Mouse (Mus musculus) forebrain, embryonic 13.5 days (tissue): ENCODE measurements around the gene Cmtr1. TPM values are rescaled to one million over a fixed set of nuclear protein-coding genes. Genes with fewer than 3 reads are reported as not detected.
A peak's percentile ranks its signal among the peaks of the same experiment; 100 is the strongest.

ENCODE experiments used
- ATAC-seq: fragments of 200-750 bp; cut with Nextera tagmentation; 2 replicates; pipeline ENCODE4 v1.8.0; 2017
- H3K27ac ChIP-seq: fragments of 300-500 bp; sonication (generic); 2 replicates; pipeline ENCODE4 v1.5.1; 2015; ENCODE audit warnings: inconsistent platforms, mild to moderate bottlenecking, moderate library complexity
- H3K27me3 ChIP-seq: fragments of 300-500 bp; sonication (generic); 2 replicates; pipeline ENCODE4 v1.6.1; 2015; ENCODE audit warnings: mild to moderate bottlenecking, inconsistent platforms
- H3K36me3 ChIP-seq: fragments of 300-500 bp; sonication (generic); 2 replicates; pipeline ENCODE4 v1.6.1; 2015; ENCODE audit warnings: mild to moderate bottlenecking, inconsistent platforms; ENCODE audit not compliant: poor library complexity, severe bottlenecking
- H3K4me1 ChIP-seq: fragments of 300-500 bp; sonication (generic); 2 replicates; pipeline ENCODE4 v1.6.1; 2015; ENCODE audit warnings: inconsistent platforms
- H3K4me2 ChIP-seq: fragments of 300-500 bp; sonication (generic); 2 replicates; pipeline ENCODE4 v1.6.1; 2015; ENCODE audit warnings: inconsistent platforms, mild to moderate bottlenecking, moderate library complexity
- H3K4me3 ChIP-seq: fragments of 300-500 bp; sonication (generic); 2 replicates; pipeline ENCODE4 v1.5.1; 2015; ENCODE audit warnings: mild to moderate bottlenecking, inconsistent platforms
- H3K9ac ChIP-seq: fragments of 300-500 bp; sonication (generic); 2 replicates; pipeline ENCODE4 v1.6.1; 2015; ENCODE audit warnings: mild to moderate bottlenecking, inconsistent platforms
- H3K9me3 ChIP-seq: fragments of 300-500 bp; sonication (generic); replicated peaks from 2 replicates; pipeline ENCODE4 v1.6.1; 2016; ENCODE audit warnings: inconsistent platforms
- WGBS: fragments of 180-500 bp; shearing (Covaris S2); methylation state at CpG from one replicate; pipeline ENCODE4 v1.1.7; 2015; 5-methylcytosine and 5-hydroxymethylcytosine counted together
- polyA plus RNA-seq: library from polyadenylated mRNA; unstranded; fragments of >200 nt; fragmentation: Nextera tagmentation; extraction: Ambion mirVana; gene quantifications from 2 replicates; pipeline ENCODE4 v1.2.1, GENCODE M21; 2015

Cmtr1 gene
- polyA plus RNA-seq, 1 experiment from 2014 or later = 135 TPM

DNA sequence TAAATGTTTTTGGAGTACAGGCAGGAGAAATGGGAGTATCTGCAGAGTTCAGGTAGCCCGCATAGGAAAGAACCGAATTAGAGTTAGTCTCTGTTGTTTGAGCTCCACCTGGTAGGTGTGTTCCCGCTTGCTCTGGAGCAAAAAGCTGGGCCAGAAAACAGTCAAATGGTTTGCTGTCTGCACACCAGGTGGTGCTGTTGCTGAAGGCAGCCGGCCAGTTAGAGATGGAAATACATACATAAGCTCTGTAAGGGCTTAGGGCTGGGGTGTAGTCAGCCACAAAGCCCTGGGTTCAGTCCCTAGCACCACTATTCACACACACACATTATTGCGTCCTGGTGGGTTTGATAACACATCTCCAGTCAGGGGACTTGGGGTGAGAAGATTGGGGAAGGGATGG, 24.3 kb upstream of the Cmtr1 start:
- no peaks in the 10 kb centered on the region for H3K9me3 ChIP-seq
- H3K4me3 ChIP-seq = no peak overlapping the region
- no peak for ATAC-seq
- no peak overlapping the region for H3K4me2 ChIP-seq
- no peaks in the 10 kb centered on the region for H3K27me3 ChIP-seq
- peaks cover 96% of the 10 kb centered on the region for H3K36me3 ChIP-seq
- no peaks in the 10 kb centered on the region for H3K4me1 ChIP-seq
- WGBS = 75% methylated on average over 5 of the region's 5 CpGs
- H3K9ac ChIP-seq = no peak overlapping the region
- no peak overlapping the region for H3K27ac ChIP-seq

DNA sequence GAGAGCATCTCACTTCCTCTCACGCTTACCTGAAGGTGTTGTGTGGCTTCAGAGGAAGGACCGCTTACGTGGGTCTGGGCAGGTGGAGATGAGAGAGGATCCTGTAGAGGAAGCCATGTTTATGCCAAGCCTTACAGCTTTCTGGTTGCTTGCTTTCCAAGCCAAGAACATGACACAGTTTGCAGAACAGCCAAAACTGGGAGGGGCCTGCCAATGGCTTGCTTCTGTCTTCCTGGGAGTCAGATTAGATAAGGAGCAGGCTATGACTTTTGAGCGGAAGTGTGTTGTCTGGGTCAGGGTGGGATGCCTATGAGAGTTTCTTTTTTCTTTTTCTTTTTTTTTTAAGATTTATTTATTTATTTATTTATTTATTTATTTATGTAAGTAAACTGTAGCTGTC, 23.0 kb upstream of the Cmtr1 start:
- Histone ChIP-seq H3K27ac (no peak overlapping the region), H3K9me3 (no peaks in the 10 kb centered on the region), H3K4me2 (no peak overlapping the region), H3K4me1 (no peaks in the 10 kb centered on the region), H3K27me3 (no peaks in the 10 kb centered on the region), H3K4me3 (no peak overlapping the region), H3K36me3 (peaks cover 98% of the 10 kb centered on the region), H3K9ac (no peak overlapping the region)
- WGBS = 97% methylated on average over 4 of the region's 4 CpGs
- no peak for ATAC-seq

DNA sequence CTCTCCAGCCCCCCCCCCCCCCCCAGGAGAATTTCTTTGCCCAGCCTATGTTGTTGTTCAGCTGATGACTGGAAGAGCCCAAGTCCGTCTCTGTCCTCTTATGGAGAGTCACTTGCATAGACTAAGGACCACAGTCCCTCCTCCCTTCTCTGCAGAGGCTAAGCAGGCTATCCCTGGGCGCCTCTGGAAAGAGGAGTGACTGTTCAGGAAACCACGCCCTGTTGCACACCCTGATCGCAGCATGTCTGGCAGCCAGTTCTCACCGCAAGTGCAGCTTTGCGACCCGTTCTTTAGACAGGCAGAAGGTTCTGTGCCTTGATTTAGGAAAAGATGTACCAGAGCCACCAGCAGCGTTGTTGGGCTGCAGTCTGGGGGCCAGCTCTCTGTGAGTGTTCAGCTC, 22.5 kb upstream of the Cmtr1 start:
- Histone ChIP-seq H3K9me3 (no peaks in the 10 kb centered on the region), H3K4me1 (no peaks in the 10 kb centered on the region), H3K27ac (no peak overlapping the region), H3K36me3 (peaks cover 98% of the 10 kb centered on the region), H3K4me2 (no peak overlapping the region), H3K4me3 (no peak overlapping the region), H3K27me3 (no peaks in the 10 kb centered on the region), H3K9ac (no peak overlapping the region)
- ATAC-seq = no peak
- 86% methylated on average over 8 of the region's 8 CpGs for WGBS

DNA sequence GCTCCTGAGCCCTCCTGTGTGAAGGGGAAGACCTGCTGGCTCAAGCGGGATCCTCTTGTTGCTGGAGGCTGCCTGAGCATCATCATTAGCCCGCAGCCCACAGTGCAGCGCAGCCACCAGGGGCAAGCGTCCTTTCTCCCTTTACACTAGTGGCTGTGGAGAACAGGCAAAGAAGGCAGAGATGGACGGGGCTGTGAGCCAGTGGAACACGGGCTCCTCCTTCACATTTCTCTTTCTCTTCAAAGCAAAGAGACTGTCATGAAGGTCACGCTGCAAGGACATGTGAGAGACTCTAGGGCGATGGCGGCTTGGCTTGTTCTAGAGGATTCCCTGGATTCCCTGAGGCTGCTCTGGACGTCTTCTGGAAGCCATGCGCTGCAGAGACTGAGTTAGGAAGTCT, 19.4 kb upstream of the Cmtr1 start:
- Histone ChIP-seq H3K4me3 (no peak overlapping the region), H3K27me3 (no peaks in the 10 kb centered on the region), H3K4me1 (peaks cover 5% of the 10 kb centered on the region), H3K4me2 (no peak overlapping the region), H3K9ac (no peak overlapping the region), H3K36me3 (peaks cover 80% of the 10 kb centered on the region), H3K27ac (no peak overlapping the region), H3K9me3 (no peaks in the 10 kb centered on the region)
- 93% methylated on average over 11 of the region's 11 CpGs for WGBS
- no peak for ATAC-seq

DNA sequence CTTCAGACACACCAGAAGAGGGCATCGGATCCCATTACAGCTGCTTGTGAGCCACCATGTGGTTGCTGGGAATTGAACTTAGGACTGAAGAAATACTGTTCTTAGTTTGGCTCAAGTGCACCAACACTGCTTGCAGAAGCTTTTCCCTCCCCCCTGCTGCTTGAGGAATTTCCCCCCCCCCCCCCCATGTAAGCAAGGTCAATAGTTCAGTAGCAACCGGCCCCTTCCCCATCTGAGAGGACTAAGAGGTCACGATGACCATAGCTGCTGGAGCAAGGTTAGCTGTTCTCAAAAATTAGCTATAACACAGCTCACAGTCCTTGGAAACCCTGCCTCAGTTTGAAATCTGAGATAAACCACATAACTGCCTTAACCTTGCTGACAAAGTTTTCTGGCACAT, 18.2 kb upstream of the Cmtr1 start:
- Histone ChIP-seq H3K4me3 (no peak overlapping the region), H3K4me2 (no peak overlapping the region), H3K27ac (no peak overlapping the region), H3K27me3 (no peaks in the 10 kb centered on the region), H3K9me3 (no peaks in the 10 kb centered on the region), H3K36me3 (peaks cover 75% of the 10 kb centered on the region), H3K9ac (no peak overlapping the region), H3K4me1 (peaks cover 5% of the 10 kb centered on the region)
- 70% methylated on average over 3 of the region's 3 CpGs for WGBS
- no peak for ATAC-seq

DNA sequence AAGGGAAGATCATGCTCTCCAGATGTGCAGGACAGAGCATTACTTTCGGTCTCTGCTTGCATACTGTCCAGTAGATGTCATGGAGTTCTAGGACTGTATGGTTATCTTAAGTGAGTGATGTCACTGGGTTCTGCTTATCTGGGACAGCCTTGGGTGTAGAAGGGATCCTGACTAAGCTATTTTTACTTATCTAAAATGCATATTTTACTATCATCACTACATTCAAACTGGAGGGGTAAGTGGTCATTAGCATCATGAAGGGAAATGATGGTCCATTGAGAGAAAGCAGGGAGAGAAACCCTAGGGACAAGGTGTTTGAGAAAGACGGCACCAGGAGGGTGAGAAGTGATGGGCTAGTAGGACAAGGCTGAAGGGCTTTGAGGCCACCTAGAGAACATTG, 2.1 kb upstream of the Cmtr1 start:
- WGBS = 90% methylated on average over 2 of the region's 2 CpGs

DNA sequence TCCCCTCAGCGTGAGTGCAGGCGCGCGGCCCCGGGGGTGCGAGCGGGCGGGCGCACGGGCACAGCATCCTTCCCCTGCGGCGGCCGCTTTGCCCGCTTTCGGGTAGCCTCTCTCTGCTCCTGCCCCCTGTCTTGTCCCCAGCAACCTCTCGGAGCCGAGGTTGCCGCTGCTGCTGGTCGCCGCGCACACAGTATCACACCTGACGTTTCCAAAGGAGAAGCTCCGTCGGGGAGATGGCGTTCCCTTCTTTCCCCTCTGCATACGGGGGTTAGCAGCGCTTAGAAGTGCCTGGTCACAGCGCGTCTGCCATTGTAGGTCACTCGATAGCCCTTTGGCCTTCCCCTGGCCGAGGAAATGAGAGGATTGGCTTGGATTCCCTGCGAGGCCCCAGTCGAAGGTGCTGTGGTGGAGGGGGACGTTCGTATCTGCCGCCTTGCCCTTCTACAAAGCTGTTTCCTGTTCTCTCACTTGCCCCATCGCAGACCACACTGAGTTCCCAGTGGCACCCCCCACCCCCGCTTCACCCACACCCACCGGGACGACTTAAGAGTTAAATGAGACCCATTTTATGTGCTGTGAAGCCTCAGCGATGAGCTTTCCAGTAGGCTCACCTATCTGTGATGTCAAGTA, 482 bp downstream of the Cmtr1 start:
- H3K4me2 ChIP-seq = peak overlapping the region; percentile 88
- H3K4me3 ChIP-seq = peak overlapping the region; percentile 96
- peaks cover 9% of the 10 kb centered on the region for H3K4me1 ChIP-seq
- no peaks in the 10 kb centered on the region for H3K27me3 ChIP-seq
- peaks cover 24% of the 10 kb centered on the region for H3K36me3 ChIP-seq
- peak overlapping the region; percentile 91 for H3K27ac ChIP-seq
- no peaks in the 10 kb centered on the region for H3K9me3 ChIP-seq
- peak overlapping the region; percentile 96 for H3K9ac ChIP-seq
- peak; percentile 79 for ATAC-seq
- WGBS = 1% methylated on average over 40 of the region's 41 CpGs

More for the DNA sequence above, 2.1 kb upstream of the Cmtr1 start:
- H3K9ac ChIP-seq = no peak overlapping the region
- H3K27me3 ChIP-seq = no peaks in the 10 kb centered on the region
- H3K4me2 ChIP-seq = no peak overlapping the region
- no peaks in the 10 kb centered on the region for H3K9me3 ChIP-seq
- H3K4me3 ChIP-seq = no peak overlapping the region
- no peak overlapping the region for H3K27ac ChIP-seq
- ATAC-seq = no peak
- peaks cover 5% of the 10 kb centered on the region; the same call in 1 of the 2 replicates for H3K36me3 ChIP-seq
- peaks cover 9% of the 10 kb centered on the region for H3K4me1 ChIP-seq

DNA sequence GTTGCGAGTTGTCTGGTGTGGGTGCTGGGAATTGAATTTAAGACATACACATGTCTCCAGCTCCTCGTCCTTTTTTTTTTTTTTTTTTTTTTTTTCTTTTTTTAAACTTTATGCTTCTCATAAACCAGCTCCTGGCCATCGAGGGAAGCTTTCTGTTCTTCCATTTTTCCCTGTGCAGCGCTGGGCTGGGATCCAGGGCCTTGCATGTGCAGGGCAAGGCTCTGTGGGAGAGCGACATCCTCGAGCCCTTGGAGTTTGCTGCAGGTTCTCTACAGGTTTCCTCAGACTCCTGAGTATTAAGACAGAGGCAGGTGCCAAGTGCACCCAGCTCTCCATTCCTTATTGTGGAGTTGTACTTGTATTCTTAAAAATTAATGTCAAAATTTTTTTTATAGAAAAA, 1.8 kb downstream of the Cmtr1 start:
- no peak for ATAC-seq
- Histone ChIP-seq H3K27me3 (no peaks in the 10 kb centered on the region), H3K9ac (no peak overlapping the region), H3K4me3 (no peak overlapping the region), H3K4me1 (peaks cover 9% of the 10 kb centered on the region), H3K36me3 (peaks cover 37% of the 10 kb centered on the region), H3K9me3 (no peaks in the 10 kb centered on the region), H3K4me2 (no peak overlapping the region), H3K27ac (no peak overlapping the region)
- 90% methylated on average over 6 of the region's 6 CpGs for WGBS

DNA sequence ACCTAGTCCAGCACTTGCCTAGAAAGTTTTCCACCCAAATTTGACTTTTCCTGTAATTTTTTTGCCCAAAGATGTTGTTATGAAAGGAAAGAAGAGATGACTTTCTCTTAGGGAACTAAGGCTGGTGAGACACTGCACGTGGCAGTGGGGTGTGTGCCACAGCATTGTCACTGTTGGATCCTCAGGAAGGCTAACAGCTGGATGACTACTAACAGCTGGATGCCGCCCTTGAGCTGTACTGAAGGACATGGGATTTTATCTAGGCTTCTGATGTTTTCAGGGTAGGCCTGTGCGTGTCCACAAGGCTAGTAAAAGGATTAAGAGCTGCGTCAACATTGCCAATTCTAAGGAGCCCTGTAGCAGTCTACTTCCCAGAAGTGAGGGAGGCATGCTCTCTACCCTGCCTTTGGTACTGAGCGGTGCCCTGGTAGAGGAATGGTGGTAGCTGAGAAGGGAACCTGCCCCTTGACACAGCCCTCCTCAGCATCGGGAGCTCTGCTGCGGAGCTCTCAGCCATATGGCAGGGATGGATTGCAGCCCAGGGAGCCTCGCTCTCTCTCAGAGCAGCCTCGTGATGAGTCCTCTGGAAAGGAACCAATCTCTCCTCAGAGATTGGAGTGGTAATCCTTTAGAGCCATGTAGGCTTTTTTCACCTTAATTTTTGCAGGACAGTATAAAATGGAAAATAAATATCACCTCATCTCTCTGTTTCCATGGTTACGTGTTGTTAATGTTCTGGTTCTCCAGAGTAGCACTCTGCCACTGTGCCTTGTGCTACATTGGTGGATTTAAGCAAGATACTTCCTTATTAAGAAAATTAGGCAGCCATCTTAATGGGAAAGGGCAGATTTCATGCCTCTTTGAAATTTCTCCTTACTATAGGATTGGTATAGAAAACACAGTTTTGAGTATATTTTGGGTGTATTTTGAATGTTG, 7.9 kb downstream of the Cmtr1 start:
- no peak overlapping the region for H3K4me2 ChIP-seq
- no peak overlapping the region for H3K9ac ChIP-seq
- H3K4me1 ChIP-seq = peaks cover 10% of the 10 kb centered on the region; the same call in 1 of the 2 replicates
- 80% methylated on average over 10 of the region's 10 CpGs for WGBS
- H3K4me3 ChIP-seq = no peak overlapping the region
- ATAC-seq = peak; percentile 68; the same call in 1 of the 2 replicates
- no peaks in the 10 kb centered on the region for H3K9me3 ChIP-seq
- peak overlapping the region; percentile 61 for H3K27ac ChIP-seq
- H3K27me3 ChIP-seq = no peaks in the 10 kb centered on the region
- peaks cover 68% of the 10 kb centered on the region for H3K36me3 ChIP-seq

DNA sequence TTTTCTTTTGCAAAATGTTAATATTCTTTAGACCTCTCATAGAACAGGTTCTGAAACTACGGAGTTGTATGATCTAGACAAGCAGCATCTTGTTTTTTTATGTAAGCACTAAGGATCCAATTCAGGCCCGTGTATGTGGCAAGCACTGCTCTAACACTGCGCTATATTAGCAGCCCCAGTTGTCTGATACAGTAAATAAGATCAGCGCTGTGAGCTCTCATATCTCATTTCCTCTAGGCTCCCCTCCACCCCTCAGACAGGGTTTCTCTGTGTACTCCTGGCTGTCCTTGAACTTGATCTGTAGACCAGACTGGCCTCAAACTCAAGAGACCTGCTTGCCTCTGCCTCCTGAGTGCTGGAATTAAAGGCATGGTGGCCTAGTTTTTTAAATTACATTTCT, 8.6 kb downstream of the Cmtr1 start:
- no peaks in the 10 kb centered on the region for H3K27me3 ChIP-seq
- ATAC-seq = no peak
- H3K4me2 ChIP-seq = no peak overlapping the region
- no peak overlapping the region for H3K4me3 ChIP-seq
- H3K27ac ChIP-seq = no peak overlapping the region
- H3K9me3 ChIP-seq = no peaks in the 10 kb centered on the region
- WGBS = 95% methylated on average over 4 of the region's 4 CpGs
- peaks cover 68% of the 10 kb centered on the region for H3K36me3 ChIP-seq
- no peak overlapping the region for H3K9ac ChIP-seq
- peaks cover 10% of the 10 kb centered on the region; the same call in 1 of the 2 replicates for H3K4me1 ChIP-seq

DNA sequence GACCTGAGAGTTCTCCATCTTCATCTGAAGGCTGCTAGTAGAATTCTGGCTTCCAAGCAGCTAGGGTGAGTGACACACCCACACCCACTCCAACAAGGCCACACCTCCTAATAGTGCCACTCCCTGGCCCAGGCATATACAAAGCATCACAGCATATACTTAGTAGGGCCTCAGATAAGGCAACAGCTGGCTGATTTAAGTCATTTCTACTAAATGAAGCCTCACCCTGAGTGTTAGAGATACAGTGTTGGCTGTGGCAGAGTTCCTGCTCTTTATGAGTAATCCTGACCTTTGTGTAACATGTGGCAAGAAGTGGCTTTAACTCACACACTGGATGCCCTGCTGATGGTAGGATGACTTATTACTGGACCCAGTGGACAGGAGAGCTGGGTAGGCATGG, 9.5 kb downstream of the Cmtr1 start:
- Histone ChIP-seq H3K9me3 (no peaks in the 10 kb centered on the region), H3K4me2 (no peak overlapping the region), H3K36me3 (peaks cover 69% of the 10 kb centered on the region), H3K4me1 (peaks cover 10% of the 10 kb centered on the region; the same call in 1 of the 2 replicates), H3K27me3 (no peaks in the 10 kb centered on the region), H3K4me3 (no peak overlapping the region), H3K9ac (no peak overlapping the region), H3K27ac (no peak overlapping the region)
- no peak for ATAC-seq

DNA sequence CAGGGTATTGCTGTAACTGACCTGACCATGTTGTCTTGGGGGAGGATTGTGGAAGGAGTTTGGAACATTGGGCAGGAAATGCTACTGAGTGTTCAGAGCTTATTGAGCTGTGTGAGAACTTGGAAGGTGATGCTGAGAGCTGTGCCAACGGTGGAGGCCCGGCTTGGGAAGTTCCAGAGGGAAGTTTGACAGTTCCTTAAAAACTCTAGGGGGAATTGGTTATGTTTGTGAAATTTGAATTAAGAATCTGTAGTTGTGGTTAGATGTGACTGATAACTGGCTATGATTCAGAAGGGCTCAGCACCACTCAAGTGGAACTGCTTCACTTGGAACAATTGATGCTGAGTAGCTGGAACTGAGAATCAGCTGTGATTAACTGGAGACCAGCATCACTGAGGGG, 10.6 kb downstream of the Cmtr1 start:
- Histone ChIP-seq H3K9ac (no peak overlapping the region), H3K9me3 (no peaks in the 10 kb centered on the region), H3K27me3 (no peaks in the 10 kb centered on the region), H3K36me3 (peaks cover 75% of the 10 kb centered on the region), H3K4me2 (no peak overlapping the region), H3K27ac (no peak overlapping the region), H3K4me1 (peaks cover 10% of the 10 kb centered on the region; the same call in 1 of the 2 replicates), H3K4me3 (no peak overlapping the region)
- no peak for ATAC-seq
- 86% methylated on average over 2 of the region's 2 CpGs for WGBS
